Mouse (Mus musculus) testis, adult 2 months (tissue): ENCODE measurements around the gene Tmc3. TPM values are rescaled to one million over a fixed set of nuclear protein-coding genes. Genes with fewer than 3 reads are reported as not detected.

Experiments used
- H3K27ac ChIP-seq: fragments of 200-500 bp; 2 replicates; pipeline ENCODE4 v1.5.1; 2012; ENCODE audit warnings: low read depth, low read length; ENCODE audit not compliant: control insufficient read depth, insufficient read depth
- H3K27me3 ChIP-seq: fragments of 200-500 bp; 2 replicates; pipeline ENCODE4 v1.6.1; 2012; ENCODE audit warnings: mild to moderate bottlenecking, low read length, moderate library complexity; ENCODE audit not compliant: control insufficient read depth, insufficient read depth
- H3K36me3 ChIP-seq: fragments of 200-500 bp; 2 replicates; pipeline ENCODE4 v1.6.1; 2012; ENCODE audit warnings: mild to moderate bottlenecking, low read length; ENCODE audit not compliant: control insufficient read depth, insufficient read depth
- H3K4me1 ChIP-seq: fragments of 200-500 bp; 2 replicates; pipeline ENCODE4 v1.6.1; 2012; ENCODE audit warnings: low read length; ENCODE audit not compliant: control insufficient read depth, insufficient read depth
- H3K4me3 ChIP-seq: fragments of 200-500 bp; 2 replicates; pipeline ENCODE4 v1.5.1; 2012; ENCODE audit warnings: low read depth, mild to moderate bottlenecking, low read length, moderate library complexity, mixed read lengths; ENCODE audit not compliant: control insufficient read depth
- CTCF ChIP-seq: fragments of 200-500 bp; IDR thresholded peaks from 2 replicates; pipeline ENCODE4 v1.5.1; 2012; ENCODE audit warnings: low read depth, mild to moderate bottlenecking, inconsistent platforms, low read length, moderate library complexity; ENCODE audit not compliant: control insufficient read depth, insufficient read depth, insufficient replicate concordance
- POLR2A ChIP-seq: fragments of 200-500 bp; IDR thresholded peaks from 2 replicates; pipeline ENCODE4 v1.6.1; 2012; ENCODE audit warnings: low read depth, mild to moderate bottlenecking, inconsistent platforms, low read length, moderate library complexity; ENCODE audit not compliant: control insufficient read depth
- polyA plus RNA-seq: library from polyadenylated mRNA; depleted of rRNA; stranded (reverse); fragments of >200 nt; gene quantifications from 2 replicates; pipeline ENCODE4 v1.2.3, GENCODE M21; 2012

Gene Tmc3
- polyA plus RNA-seq, 1 experiment, result 0.33 TPM

GRCm38 (mm10) chr7:83631073-83631827 is 46.5 kb downstream of the Tmc3 start:
- Histone ChIP-seq H3K36me3 (no peaks in the 10 kb centered on the region), H3K27ac (no peak overlapping the region), H3K4me1 (peaks cover 4% of the 10 kb centered on the region), H3K4me3 (peak overlapping the region; percentile 92), H3K27me3 (peaks cover 2% of the 10 kb centered on the region; the same call in 1 of the 2 replicates)
- TF ChIP-seq POLR2A (no peak), CTCF (no peak)

GRCm38 (mm10) chr7:83631828-83632681 is 47.3 kb downstream of the Tmc3 start, which contains the start of gene Stard5:
TSS of gene Stard5 (plus strand) at chr7:83631959.
- no peaks in the 10 kb centered on the region for H3K36me3 ChIP-seq
- H3K27me3 ChIP-seq, result peaks cover 2% of the 10 kb centered on the region; the same call in 1 of the 2 replicates
- TF ChIP-seq POLR2A (peak; percentile 82), CTCF (no peak)
- peak within 1 kb of the TSS; percentile 92 for H3K4me3 ChIP-seq
- H3K27ac ChIP-seq, result peak within 1 kb of the TSS; percentile 71
- H3K4me1 ChIP-seq, result peaks cover 4% of the 10 kb centered on the region

GRCm38 (mm10) chr7:83632682-83633120 is 48.0 kb downstream of the Tmc3 start:
- no peaks in the 10 kb centered on the region for H3K36me3 ChIP-seq
- peaks cover 4% of the 10 kb centered on the region for H3K4me1 ChIP-seq
- H3K27ac ChIP-seq, result no peak overlapping the region
- no peak for TF ChIP-seq CTCF
- no peak for TF ChIP-seq POLR2A
- H3K4me3 ChIP-seq, result peak overlapping the region; percentile 21
- H3K27me3 ChIP-seq, result peaks cover 2% of the 10 kb centered on the region; the same call in 1 of the 2 replicates

GRCm38 (mm10) chr7:83633856-83634255 is 49.1 kb downstream of the Tmc3 start:
- Histone ChIP-seq H3K27me3 (peaks cover 2% of the 10 kb centered on the region; the same call in 1 of the 2 replicates), H3K27ac (no peak overlapping the region), H3K4me1 (peaks cover 4% of the 10 kb centered on the region), H3K4me3 (no peak overlapping the region), H3K36me3 (no peaks in the 10 kb centered on the region)
- no peak for TF ChIP-seq POLR2A
- no peak for TF ChIP-seq CTCF

GRCm38 (mm10) chr7:83635726-83636125 is 51.0 kb downstream of the Tmc3 start:
- no peak for TF ChIP-seq POLR2A
- TF ChIP-seq CTCF, result no peak
- no peaks in the 10 kb centered on the region for H3K36me3 ChIP-seq
- H3K27ac ChIP-seq, result no peak overlapping the region

GRCm38 (mm10) chr7:83636425-83636824 is 51.7 kb downstream of the Tmc3 start:
- Histone ChIP-seq H3K27ac (no peak overlapping the region), H3K36me3 (no peaks in the 10 kb centered on the region), H3K4me3 (no peak overlapping the region), H3K27me3 (peaks cover 2% of the 10 kb centered on the region; the same call in 1 of the 2 replicates), H3K4me1 (peaks cover 12% of the 10 kb centered on the region)
- TF ChIP-seq POLR2A (no peak), CTCF (no peak)

More at GRCm38 (mm10) chr7:83635726-83636125, 51.0 kb downstream of the Tmc3 start:
- peaks cover 2% of the 10 kb centered on the region; the same call in 1 of the 2 replicates for H3K27me3 ChIP-seq
- H3K4me1 ChIP-seq, result peaks cover 11% of the 10 kb centered on the region
- no peak overlapping the region for H3K4me3 ChIP-seq
